Mouse (Mus musculus): ENCODE data around the gene Asb6.
A peak's percentile ranks its signal among the peaks of the same experiment; 100 is the strongest.

Asb6 gene

DNA sequence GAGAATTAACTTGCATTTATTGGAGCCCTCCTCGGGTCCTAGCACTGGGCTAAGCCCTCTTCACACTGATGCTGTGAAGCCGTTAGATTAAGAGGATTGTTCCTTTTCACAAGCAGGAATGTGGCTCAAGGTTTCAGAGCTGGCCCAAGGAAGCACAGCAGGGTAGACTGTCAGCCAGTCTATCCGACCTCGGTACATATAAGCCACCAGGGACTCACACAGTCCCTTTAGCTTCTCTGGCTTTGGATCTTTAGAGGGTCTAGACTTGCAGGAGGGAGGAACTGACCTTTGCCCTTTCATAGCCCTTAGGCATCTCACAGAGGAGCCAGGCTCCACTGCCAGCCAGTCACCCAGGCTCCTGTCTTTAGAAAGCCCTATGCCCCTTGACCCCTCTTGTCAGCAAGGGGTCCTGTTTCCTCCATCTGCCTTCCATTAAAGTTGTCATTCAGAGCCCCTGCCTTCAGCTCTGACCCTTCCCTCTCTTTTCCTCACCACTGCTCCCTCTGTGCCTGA is at the start of gene Asb6:
Gene Asb6, minus strand, starts transcription at position 51 of the 513 bp plus-strand sequence.
- DNase-seq (ENCODE audit: low spot score) = no peak

DNA sequence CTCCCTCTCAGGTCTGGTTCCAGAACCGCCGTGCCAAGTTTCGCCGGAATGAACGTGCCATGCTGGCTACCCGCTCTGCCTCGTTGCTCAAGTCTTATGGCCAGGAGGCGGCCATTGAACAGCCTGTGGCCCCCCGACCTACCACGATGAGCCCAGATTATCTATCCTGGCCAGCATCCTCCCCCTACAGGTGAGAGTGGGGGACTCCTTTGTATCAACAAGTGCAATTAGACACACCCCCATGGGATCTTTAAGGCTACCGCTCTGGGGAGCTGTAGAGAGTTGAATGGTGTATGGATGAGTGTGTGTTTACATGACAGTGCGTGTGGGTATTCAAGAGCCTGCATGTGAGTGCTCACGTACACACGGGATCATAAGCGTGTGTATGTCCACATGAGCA is 49.3 kb upstream of the Asb6 start:
- no peak for DNase-seq (ENCODE audit: low spot score)

DNA sequence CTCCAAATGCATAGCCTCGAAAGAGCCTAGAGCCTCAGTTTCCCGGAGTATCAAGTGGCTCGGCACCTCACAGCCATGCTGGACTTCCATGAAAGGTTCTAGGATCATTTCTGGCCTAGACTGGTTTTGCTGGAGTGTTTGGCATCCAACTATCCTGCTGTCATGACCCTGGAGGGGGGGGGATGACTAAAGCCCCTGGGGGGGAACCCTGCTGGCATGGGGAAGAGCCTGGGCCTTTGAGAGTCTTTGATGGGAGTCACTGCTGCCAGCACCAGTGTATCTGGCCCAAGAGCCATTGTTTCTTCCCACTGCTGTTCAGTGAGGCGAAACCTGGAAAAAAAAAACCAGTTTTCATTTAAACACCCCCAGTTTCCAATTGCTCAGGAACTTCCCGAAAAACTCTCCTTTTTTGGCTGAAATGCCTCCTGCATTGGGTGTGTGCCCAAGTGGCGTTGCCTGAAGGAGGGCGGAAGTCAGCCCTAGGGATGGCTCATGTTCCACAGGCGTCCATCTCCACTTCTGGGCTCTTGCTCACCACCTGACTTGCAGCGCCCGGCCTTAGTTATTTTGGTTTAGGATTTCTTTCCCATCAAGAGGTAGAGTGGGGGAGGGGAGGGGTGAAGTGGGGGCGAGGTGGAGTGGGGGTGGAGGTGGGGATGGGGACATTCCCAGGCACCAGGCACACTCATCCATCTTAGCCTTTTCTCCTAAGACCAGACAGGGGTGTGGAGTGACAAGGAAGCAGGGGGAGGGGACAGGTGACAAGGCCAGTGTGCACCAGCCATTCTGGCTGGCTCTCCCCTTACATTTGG is 45.7 kb upstream of the Asb6 start:
- DNase-seq (ENCODE audit: low spot score) = no peak

DNA sequence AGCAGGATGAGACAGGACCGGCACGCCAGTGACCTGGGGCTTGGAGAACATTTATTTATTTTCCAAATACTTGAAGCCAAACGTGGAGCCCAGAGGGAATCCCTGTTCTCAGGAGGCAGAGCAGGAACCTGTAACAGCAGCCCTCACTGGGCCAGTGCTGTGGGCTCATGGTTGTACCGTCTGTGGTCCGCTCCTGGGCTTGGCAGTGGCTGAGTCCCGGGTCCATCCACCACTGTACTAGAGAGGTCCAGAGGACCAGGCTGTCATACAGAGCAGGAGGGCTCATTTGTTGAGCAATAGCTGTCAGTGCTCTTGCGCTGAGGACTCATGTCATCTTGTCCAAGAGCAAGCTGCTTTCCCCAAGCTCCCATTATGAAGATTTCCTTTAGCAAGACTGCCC is 45.0 kb upstream of the Asb6 start:
- no peak for DNase-seq (ENCODE audit: low spot score)

DNA sequence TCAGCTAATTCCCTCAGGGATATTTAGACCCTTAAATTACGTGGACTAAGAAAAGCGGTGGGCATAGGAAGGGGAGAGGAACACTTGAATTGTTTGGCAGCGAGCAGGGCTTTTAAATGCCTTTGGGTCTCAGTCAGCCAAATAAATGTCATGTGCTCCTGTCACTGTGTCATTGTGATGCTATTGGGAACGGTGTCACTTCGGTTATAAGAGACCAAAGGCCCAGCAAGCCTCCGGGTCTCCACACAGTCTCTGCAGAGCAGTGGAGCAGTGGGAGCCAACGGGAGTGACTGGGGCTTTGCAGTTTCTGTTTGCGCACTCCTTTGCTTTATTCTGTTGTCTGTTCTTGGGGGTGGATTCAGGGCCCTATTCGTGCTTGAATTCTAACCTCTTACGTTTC is 44.3 kb upstream of the Asb6 start:
- DNase-seq (ENCODE audit: low spot score) = no peak

DNA sequence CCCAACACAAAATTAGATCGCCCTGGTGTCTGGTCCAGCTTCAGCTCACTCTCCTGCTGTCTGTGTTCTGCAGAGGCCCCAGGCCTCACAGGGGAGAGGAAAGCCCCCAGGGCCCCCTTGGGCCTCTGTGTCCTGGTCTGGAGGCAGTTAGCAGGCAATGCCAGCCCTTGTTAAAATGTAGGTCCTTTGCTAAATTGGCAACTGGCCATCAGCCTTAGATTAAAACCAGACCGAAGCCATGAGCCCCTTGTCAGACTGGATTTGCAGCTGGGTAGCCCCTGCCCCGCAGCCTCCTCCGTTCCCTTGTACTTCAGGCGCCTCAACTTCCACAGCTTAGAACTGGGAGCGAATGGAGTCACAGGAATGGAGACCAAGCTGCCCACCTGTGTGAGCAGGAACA is 42.5 kb upstream of the Asb6 start:
- DNase-seq (ENCODE audit: low spot score) = no peak

DNA sequence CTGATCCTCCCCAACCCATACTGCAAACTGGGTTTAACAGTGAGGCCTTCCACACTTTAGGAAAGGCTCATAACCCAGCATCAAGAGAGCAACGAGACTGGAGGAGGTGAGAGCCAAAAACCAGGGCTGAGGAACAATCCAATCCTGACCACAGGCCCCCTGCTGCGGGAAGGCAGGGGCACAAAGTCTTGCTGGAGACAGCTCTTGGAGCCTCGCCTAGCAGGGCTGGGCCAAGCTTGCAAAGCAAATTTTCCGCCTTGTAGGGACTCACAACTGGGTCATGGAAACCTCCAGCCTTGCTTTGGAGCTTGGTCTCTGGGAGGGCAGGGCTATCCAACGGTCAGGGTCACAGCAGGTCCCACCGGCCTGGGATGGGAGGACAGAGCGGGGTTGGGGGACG is 40.7 kb upstream of the Asb6 start:
- peak; percentile 49 for DNase-seq (ENCODE audit: low spot score)

DNA sequence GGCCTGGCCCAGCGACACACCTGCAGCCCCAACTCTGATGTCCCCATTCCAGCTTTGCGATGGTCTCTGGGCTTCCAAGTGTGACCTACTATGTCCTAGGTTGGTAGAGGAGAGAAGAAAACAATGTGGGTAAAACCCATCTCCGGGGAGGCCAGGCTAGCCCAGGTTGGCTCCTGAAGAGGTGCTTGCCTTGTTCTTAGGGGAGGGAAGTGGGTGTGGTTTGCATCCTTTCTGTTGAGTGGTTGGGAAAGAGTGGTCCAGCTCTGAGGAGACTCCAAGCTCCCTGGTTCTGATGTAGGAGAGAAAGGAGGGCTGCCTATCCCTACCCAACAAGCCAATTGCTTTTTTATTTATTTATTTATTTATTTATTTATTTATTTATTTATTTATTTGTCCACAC is 35.3 kb upstream of the Asb6 start:
- DNase-seq (ENCODE audit: low spot score) = no peak

DNA sequence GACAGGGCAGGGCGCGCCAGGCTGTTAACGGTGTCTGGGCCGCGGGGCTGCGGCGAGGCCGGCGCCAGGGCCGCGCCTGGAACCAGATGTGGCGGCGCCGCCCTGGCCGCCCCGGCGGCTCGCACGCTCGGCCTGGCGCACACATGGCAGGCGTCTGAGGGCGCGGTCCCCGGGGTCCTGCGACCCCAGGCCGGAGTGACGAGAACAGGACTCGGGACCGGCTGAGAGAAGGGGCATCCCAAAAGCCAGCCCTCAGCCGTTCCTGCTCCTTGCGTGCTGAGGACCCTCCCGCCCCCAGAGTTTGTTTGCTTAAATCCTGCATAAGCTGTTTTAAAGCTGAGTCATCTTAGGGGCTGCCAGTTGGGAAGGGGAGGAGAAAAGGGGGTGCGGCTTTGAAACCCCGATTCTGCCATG is 34.8 kb upstream of the Asb6 start:
- DNase-seq (ENCODE audit: low spot score) = no peak

DNA sequence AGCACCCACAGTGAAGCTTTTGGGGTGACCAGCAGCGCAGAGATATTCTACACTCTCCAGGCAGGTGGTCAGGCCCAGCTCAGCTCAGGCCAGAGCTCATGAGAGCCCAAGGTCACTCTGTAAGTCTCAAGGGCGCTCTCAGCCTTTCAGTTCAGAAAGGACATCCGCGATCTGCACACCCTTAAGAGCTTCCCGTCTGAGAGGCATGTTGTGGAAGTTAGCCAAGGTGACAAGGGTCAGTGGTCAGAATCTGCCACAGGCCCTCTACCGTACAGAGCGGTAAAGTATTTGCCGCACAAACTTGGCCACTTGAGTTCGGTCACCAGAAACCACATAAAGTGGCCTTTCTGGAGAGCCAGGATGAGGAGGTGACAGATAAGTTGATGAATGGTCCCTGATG is 33.4 kb upstream of the Asb6 start:
- no peak for DNase-seq (ENCODE audit: low spot score)

DNA sequence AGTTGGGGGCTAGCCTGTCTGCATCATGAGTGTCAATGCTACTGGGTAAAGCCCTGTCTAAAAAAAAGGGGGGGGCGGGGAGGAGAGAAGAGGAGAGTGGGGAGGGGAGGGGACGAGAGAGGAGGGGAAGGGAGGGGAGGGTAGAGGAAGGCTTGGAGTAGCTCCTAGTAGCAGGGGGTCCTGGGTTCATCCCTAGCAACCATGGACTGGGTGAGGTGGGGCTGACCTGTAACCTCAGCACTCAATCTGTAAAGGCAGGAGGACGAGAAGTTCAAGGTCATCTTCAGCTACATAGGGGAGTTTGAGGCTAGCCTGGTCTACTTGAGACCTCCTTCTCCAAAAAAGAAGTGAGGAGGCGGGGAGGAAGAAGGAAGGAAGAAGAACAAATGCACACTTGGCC is 31.9 kb upstream of the Asb6 start:
- no peak for DNase-seq (ENCODE audit: low spot score)

DNA sequence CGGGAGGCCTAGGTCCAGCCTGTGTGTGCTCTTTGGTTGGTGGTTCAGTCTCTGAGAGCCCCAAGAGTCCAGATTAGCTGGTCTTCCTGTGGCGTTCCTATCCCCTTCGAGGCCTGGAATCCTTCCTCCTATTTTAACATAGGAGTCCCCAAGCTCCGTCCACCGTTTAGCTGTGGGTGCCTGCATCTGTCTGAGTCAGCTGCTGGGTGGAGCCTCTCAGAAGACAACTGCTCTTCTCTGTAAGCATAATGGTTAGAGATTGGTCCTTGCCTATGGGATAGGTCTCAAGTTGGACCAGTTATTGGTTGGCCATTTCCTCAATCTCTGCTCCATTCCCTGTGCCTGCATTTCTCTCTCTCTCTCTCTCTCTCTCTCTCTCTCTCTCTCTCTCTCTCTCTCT is 29.6 kb upstream of the Asb6 start:
- no peak for DNase-seq (ENCODE audit: low spot score)

DNA sequence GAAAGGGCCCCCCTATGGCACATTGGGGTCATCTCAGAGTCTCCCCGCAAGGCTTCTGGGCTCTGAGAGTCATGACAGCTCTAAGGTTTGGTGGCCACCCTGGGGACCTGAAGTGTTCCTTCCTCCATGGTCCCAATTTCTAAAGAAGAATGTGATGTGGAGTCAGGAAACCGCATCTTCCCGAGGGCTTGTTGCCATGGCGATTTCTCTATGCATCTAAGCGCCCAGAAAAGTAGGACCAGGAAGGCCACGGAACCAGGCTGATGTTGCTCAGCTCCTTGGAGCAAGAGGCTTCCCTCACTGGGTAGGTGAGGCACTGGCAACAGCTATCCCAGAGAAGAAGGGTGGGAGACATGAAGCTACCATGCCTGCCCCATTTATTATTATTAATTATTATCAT is 26.9 kb upstream of the Asb6 start:
- no peak for DNase-seq (ENCODE audit: low spot score)

DNA sequence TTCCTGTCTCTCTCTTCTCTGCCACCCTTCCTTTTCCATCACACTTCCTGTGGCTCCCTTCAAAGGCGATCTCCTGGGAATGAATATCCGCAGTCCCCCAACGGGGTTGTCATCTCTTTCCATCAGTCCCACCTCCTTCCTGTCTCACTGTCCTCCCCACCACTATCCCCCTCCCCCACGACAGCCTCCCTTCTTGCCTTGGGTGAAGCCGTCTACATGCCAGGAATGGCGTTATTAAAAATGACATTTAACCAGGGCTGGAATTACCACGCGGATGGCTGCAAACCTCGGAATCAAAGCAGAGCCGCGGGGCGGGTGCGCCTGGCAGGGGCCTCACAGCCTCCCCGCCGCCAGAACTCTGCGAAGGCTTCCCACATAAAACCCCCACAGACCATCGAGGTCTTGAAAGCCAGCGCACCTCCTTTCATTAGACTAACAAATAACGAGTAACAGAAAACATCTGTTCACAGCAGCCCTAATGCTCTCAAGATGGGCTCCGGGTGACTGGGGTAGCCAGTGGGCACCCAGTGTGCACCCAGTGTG is 22.7 kb upstream of the Asb6 start:
- DNase-seq (ENCODE audit: low spot score) = no peak

DNA sequence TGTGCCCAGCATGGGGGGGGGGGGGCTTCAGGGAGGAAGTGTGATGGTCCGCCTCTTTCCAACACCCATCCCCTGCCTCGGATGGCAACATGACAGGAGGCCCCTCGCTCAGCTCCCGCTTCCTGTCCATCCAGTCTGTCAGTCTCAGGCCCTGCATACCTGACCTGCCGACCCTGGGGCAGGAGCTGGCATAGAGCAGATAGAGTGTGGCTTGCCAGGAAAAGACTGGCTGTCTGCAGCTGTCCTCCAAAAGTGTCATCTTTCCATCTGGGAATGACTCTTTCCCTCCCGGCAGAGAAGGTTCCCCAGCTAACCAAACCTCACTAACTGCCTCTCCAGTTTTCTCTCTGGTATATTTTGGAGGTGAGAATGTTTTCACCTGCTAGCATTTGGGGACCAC is 20.4 kb upstream of the Asb6 start:
- no peak for DNase-seq (ENCODE audit: low spot score)

DNA sequence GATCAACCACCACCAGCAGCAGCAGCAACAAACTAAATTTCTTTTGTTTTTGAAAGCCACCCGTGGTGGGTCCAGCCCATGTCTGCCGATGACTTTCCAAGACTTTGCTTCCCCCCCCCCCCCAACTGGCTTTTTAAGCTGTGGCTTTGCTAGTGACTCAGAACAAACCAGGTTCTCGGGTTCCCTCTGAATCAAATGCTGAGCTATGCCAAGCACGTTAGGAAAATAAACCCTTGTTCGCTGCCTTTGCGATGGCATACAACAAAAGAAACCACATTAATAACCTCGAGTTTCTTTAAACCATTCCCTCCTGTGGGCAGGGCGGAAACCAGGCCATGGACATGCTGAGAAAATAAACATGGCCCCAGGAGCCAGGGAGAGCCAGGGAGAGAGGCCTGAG is 18.1 kb upstream of the Asb6 start:
- DNase-seq (ENCODE audit: low spot score) = no peak

DNA sequence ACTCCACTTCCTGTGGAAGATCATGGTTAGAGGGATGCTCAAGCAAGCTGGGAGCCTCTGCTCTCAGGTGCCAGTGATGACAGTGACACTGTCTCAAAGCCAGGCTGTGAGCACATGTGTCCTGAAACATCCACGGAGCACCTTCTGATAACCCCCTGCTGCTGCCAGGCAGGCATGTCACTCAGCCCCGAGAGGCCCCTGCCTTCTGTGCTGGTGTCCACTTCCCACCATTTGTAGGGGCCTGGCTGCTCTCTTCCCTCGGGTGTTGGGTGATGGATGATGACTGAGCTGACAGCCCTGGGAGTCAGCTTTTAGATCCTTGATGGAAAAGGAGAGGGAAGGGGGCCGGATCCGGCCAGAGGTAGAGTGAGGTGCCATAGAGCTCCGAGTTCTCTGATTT is 16.6 kb upstream of the Asb6 start:
- no peak for DNase-seq (ENCODE audit: low spot score)

DNA sequence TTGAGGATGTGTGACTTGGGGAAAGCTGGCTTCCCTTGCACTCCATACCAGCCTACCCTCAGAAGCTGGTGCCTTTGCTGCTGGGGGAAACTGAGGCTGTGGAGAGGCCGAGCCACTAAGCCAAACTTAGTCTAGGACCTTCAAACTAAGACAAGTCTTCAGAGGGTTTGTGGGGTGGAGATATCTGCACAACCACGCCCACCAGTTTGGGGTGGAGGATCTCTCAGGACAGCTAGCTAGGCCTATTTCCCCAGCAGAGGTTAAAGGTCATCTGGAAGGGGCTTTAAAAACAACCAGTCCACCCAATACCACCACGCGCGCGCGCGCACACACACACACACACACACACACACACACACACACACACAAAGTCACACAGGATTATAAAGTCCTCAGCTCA is 16.1 kb upstream of the Asb6 start:
- no peak for DNase-seq (ENCODE audit: low spot score)

DNA sequence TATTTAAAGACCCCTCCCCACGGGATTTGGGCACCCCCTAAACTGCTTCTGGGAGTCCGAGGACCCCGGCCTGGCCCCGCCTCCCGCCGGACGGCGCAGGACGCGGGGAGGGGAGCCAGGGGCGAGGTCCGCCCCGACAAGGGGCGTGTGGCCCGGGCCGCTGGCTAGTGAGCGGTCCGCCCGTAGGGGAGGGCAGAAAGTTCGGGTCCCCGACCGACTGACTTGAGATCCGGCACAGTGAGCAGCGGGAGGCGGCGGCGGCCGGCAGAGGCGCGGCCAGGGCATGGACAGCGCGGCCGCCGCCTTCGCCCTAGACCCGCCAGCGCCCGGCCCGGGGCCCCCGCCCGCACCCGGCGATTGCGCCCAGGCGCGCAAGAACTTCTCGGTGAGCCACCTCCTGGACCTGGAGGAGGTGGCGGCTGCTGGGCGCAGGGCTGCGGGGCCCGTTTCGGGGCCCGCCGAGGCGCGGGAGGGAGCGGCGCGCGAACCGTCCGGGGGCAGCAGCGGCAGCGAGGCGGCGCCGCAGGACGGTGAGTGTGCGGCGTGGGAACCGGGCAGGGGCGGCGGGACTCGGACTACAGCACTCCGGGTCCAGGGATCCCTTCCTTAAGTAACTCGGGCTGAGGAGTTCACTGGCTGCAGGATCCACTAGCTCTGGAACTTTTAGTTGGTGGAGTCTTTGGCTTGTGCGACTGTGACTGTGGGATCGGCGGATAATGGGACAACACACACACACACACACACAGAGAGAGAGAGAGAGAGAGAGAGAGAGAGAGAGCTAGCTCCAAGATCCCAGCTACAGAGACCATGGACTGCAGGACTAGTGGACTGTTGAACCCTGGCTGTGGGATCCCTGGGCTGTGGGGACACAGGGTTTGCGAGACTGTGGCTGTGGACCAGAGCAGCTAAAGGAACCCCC is 15.3 kb upstream of the Asb6 start:
- DNase-seq (ENCODE audit: low spot score) = no peak

DNA sequence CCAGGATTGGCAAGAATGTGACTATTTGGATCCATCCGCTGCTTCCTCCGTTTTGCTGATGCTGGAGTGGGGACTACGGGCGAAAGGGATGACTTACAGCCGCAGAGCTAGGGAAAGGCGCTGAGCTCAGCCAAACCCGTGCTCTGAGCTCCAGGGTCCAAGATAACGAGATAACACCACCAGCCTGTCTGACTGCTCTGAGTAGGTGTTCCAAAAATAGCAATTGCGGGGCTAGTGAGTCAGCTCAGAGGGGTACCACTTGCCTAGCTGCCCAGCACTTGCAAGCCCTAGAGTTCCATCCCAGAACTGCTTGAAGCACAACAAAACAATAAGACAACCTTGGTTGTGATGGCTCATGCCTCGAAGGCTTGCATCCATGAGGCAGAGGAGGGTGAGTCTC is 12.5 kb upstream of the Asb6 start:
- no peak for DNase-seq (ENCODE audit: low spot score)

DNA sequence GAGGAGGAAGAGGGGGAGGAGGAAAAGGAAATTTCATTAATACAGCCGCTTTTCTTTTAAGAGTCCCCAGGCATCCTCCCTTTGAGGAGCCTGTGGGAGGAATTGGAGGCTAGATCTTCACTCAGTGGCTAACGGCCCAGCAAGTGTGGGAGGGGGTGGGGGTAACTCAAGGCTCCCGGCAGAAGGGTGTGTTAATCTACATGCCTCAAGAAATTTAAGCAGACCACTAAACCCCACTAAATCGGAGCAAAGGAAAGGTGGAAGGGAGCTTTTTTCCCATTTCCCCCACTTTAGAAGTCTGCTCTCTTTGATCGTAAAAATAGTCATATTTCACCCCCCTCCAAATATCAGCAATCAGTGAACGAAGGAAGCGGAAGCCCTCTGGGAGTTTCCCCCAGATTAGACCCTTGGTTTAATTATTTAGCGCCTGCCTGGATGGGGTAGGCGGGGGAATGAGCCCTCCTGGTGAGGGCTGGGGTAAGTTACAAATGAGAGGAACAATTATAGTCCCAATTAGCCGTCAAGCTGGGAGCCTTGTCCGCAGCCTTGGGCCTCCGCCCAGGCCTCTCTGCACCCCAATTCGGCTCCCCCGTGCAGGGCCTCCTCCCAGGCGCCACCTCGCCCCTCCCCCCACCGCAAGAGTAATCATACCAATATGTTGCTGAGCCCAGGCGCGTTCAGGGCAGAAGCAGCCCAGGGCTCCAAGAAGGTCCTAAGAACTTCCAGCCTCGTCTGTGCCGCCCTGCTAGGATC is 6.3 kb upstream of the Asb6 start:
- no peak for DNase-seq (ENCODE audit: low spot score)

DNA sequence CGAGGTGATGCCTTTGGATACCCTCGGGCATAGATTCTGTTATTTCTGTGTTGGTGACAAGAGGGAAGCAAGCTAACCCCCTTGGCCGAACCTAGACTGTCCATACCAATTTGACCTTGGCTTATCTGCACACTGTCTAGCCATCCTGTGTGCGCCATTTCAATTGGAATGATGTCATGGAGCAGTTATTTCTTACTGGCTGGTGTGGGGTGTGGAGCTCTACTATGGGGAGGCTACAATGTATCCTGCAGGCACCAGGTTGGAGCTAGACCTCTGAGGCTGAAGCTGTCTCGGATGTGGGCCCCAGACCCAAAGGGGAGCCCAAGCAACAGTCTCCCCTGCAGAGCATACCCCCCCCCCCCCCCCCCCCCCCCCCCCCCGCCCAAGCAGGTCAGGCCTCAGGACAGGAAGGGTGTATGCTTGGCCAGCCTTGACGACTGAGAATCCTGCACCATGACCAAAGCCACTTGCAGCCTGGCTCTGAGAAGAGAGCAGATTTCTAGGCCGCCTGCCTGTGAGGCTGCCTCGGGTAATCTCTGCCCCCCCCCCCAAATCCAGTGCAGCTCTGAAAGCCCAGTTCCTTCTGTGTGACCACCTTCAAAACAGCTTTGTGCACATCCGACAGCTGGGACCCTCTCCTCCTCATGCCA is 4.4 kb upstream of the Asb6 start, which contains the start of gene Prrx2:
Gene Prrx2, plus strand, starts transcription at position 600 of the 650 bp plus-strand sequence.
- no peak for DNase-seq (ENCODE audit: low spot score)
